Mouse (Mus musculus) megakaryocyte, embryonic 14.5 days (primary cell): ENCODE results near the gene 9530077C05Rik. TPM values are rescaled to one million over a fixed set of nuclear protein-coding genes. Genes with fewer than 3 reads are reported as not detected.

ENCODE experiments used
- H3K27me3 ChIP-seq: replicated peaks from 2 replicates; pipeline ENCODE3; 2012; ENCODE audit warnings: inconsistent platforms
- H3K36me3 ChIP-seq: replicated peaks from 2 replicates; pipeline ENCODE3; 2012; ENCODE audit warnings: low read length, inconsistent platforms, mixed read lengths
- H3K4me1 ChIP-seq: 2 replicates; pipeline ENCODE4 v1.6.1; 2012; ENCODE audit warnings: inconsistent platforms
- H3K4me3 ChIP-seq: replicated peaks from 2 replicates; pipeline ENCODE3; 2012; ENCODE audit warnings: moderate library complexity, mild to moderate bottlenecking, inconsistent platforms
- H3K9me3 ChIP-seq: 2 replicates; pipeline ENCODE4 v1.6.1; 2012; ENCODE audit warnings: inconsistent platforms
- FLI1 ChIP-seq: IDR thresholded peaks from 2 replicates; pipeline ENCODE4 v1.6.1; 2012; ENCODE audit warnings: low read length, inconsistent platforms, mixed read lengths
- GATA1 ChIP-seq: IDR thresholded peaks from 3 replicates; pipeline ENCODE4 v1.6.1; 2012; ENCODE audit warnings: mixed read lengths, low read length, inconsistent platforms, borderline replicate concordance
- polyA plus RNA-seq: library from polyadenylated mRNA; stranded (reverse); fragments of >175 nt; gene quantifications from 2 replicates; pipeline ENCODE4 v1.2.3, GENCODE M21; 2012; ENCODE audit warnings: low replicate concordance; ENCODE audit not compliant: insufficient read depth

Gene 9530077C05Rik
- polyA plus RNA-seq, 1 experiment = not detected

DNA sequence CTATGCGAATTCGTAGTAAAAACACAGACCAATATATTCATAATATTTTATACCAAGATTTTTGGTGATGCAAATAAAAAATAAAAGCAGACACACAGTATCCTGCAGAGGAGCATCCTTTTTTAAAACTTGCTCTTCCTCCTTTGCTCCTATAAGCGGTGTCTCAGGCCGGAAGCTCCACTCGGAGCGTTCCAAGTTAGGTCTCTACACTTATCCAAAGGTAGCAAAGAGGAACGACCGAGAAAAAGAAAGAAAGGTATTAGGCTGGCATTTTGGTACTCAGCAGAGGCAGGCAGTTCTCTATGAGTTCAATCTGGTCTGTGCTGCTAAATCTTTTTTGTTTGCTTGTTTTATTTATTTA, 57.6 kb downstream of the 9530077C05Rik start:
- TF ChIP-seq GATA1 (no peak), FLI1 (no peak)
- peaks cover 14% of the 10 kb centered on the region; the same call in 1 of the 2 replicates for H3K4me1 ChIP-seq
- no peak overlapping the region for H3K4me3 ChIP-seq
- peaks cover 21% of the 10 kb centered on the region for H3K36me3 ChIP-seq
- no peaks in the 10 kb centered on the region for H3K27me3 ChIP-seq
- H3K9me3 ChIP-seq = no peaks in the 10 kb centered on the region

DNA sequence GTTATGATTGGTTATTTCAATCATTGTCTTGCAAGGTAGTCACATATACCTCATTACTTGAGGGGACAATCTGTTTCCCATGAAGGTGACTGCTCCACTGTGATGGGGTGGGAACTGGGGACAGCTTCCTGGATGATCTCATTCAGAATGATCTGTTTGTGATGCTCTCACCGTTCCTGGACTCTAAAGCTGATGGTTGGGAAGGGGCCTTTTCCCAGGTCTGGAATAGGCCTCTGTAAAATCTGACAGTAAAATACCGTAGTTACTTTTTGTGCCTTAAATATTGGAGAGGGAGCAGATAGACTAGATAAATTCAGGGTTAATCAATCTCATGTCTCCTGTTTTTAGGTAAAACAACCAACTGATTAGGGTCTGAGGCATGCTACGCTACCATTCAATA, 58.3 kb downstream of the 9530077C05Rik start, which contains the start of gene Rp9:
TSS of gene Rp9 (minus strand) at position 101 of the 400 bp plus-strand sequence.
- H3K9me3 ChIP-seq = no peaks in the 10 kb centered on the region
- peaks cover 14% of the 10 kb centered on the region; the same call in 1 of the 2 replicates for H3K4me1 ChIP-seq
- H3K36me3 ChIP-seq = peaks cover 14% of the 10 kb centered on the region
- TF ChIP-seq GATA1 = no peak
- no peak for TF ChIP-seq FLI1
- no peaks in the 10 kb centered on the region for H3K27me3 ChIP-seq
- H3K4me3 ChIP-seq = peak within 1 kb of the TSS; percentile 99

DNA sequence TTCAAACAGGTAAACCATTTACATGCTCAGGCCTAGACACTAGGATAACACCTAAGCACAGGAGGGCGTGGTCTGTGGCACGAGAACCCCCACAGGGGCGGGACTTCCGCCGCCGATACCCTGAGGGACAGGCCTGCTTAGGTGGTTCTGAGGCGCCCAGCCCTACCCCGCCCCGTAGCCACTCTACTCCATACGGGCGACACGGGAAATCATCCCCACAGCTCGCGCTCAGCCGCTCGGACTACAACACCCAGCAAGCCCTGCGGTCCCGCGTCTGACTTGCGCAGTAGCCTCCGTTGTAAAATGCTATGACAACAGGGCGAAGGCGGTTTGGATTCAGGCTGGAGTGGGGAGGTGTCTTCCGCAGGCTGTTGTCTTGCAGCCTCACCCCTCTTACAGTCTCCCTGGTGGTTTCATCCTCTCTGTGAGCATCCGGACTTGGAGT, 64.1 kb downstream of the 9530077C05Rik start, which contains the start of gene Bbs9:
TSS of gene Bbs9 (plus strand) at position 292 of the 445 bp plus-strand sequence.
- H3K4me3 ChIP-seq = peak within 1 kb of the TSS; percentile 93

DNA sequence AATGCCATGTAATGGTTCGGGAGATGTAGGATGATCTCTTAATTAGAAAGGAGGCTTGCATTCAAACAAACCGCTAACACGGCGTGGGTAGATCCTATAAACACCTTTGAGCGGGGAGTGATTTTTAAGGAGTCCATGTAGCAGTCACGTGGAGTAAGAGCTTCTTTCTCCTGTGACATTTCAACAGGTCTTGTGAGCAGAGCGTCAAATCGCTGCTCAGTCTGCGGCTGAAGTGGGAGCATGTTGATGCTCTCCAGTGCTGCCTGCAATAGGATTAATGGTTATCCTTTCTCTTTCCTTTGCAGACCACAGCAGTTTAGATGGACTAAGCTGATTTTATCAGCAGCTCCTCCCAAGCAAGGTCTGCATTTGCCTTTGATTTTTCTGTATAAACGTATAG, 65.0 kb downstream of the 9530077C05Rik start:
- Histone ChIP-seq H3K36me3 (no peaks in the 10 kb centered on the region), H3K27me3 (no peaks in the 10 kb centered on the region), H3K9me3 (no peaks in the 10 kb centered on the region)

More for the DNA sequence above, 64.1 kb downstream of the 9530077C05Rik start, which contains the start of gene Bbs9:
- Histone ChIP-seq H3K36me3 (no peaks in the 10 kb centered on the region), H3K27me3 (no peaks in the 10 kb centered on the region), H3K9me3 (no peaks in the 10 kb centered on the region), H3K4me1 (peaks cover 21% of the 10 kb centered on the region)
- TF ChIP-seq GATA1 = no peak
- TF ChIP-seq FLI1 = no peak

DNA sequence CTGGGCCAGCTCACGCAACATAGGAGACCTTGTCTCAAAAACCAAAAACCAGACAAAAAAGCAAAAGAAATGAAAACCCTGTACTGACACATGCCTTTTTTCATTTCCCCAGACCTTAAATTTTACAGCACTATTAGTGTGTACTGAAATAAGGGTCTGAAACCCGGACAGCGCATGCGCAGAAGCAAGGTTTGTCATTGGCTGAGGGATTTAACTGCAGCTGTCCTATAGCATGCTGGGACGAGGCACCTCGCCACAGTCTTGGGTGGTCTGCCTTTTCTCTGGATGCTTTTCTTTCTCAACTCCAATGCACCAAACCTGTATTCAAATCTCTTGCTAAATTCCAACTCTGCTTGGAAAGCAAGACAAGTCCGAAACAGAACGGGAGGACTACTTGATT, 67.6 kb downstream of the 9530077C05Rik start:
- Histone ChIP-seq H3K4me1 (peaks cover 23% of the 10 kb centered on the region), H3K4me3 (no peak overlapping the region), H3K36me3 (peaks cover 4% of the 10 kb centered on the region), H3K9me3 (no peaks in the 10 kb centered on the region), H3K27me3 (no peaks in the 10 kb centered on the region)
- TF ChIP-seq GATA1 (no peak), FLI1 (no peak)

More for the DNA sequence above, 65.0 kb downstream of the 9530077C05Rik start:
- peak overlapping the region; percentile 93 for H3K4me3 ChIP-seq
- H3K4me1 ChIP-seq = peaks cover 21% of the 10 kb centered on the region
- TF ChIP-seq FLI1 = no peak
- TF ChIP-seq GATA1 = no peak

DNA sequence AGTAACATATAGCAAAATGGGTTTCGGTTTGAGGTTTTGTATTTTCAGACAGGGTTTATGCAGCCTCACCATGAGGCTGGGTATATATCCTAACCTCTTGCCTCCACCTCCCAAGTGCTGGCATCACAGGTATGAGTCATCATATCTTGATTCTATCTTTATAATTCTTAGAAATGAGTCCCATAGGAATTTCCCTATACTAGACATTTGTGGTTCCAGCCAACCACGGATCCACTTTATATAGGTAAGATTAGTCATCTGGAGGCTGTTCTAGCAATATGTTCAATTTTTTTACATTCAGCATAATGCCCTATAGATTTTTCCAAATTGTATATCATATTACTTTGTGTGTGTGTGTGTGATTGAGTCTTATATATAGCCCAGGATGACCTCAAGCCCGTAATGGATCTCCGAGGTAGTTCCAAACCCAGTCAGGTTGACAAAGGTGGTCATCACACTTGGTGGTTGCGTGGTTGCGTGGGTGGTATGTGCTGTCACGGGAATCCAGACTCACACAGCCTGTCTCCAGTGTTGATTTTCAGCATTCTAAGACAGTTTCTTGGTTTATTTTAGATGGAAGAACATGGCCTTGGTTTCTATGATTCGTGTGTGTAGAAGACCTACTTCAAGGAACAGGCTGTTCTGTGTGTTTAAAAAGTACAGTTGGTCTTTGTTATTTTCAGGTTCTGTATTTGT, 72.7 kb downstream of the 9530077C05Rik start:
- Histone ChIP-seq H3K36me3 (peaks cover 4% of the 10 kb centered on the region), H3K4me3 (no peak overlapping the region)
- no peak for TF ChIP-seq GATA1
- no peak for TF ChIP-seq FLI1

DNA sequence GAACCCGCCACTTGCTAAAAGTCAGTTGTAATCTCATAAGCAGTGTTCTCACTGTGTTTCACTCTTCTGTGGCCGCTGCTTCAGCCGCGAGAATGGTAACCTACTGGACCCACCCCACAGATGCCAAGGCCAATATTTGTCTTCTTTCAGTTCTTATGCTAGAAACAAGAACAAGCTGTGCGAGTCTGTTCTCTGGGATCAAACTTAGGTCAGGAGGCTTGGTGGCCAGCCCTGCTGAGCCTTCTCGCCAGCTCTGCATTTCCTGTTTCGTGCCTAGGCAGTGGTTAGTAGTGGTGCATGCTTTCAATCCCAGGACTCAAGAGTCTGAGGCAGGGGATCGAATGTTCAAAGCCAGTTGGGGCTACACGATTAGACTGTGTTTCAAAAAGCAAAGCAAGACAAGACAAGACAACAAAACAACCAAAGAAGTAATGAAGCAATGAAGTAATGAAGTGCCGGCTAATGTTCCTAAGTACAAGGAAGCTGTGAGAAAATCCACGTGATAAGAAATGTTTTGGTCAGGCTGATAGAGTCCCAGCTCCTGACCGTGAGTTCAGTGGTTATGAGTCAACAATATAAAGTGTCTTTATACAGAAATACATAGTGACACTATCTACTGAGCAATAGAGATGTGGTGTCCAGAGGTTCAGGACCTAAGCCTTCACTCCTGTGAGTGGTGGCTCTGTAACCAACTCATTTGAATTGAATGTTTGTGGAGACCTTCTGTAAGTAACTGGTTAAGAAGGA, 73.4 kb downstream of the 9530077C05Rik start:
- no peaks in the 10 kb centered on the region for H3K9me3 ChIP-seq
- peaks cover 4% of the 10 kb centered on the region for H3K36me3 ChIP-seq
- TF ChIP-seq GATA1 (no peak), FLI1 (no peak)
- peaks cover 25% of the 10 kb centered on the region for H3K4me1 ChIP-seq
- peak overlapping the region; percentile 18 for H3K4me3 ChIP-seq
- no peaks in the 10 kb centered on the region for H3K27me3 ChIP-seq

More for the DNA sequence above, 72.7 kb downstream of the 9530077C05Rik start:
- H3K4me1 ChIP-seq = peaks cover 19% of the 10 kb centered on the region
- H3K9me3 ChIP-seq = no peaks in the 10 kb centered on the region
- no peaks in the 10 kb centered on the region for H3K27me3 ChIP-seq

DNA sequence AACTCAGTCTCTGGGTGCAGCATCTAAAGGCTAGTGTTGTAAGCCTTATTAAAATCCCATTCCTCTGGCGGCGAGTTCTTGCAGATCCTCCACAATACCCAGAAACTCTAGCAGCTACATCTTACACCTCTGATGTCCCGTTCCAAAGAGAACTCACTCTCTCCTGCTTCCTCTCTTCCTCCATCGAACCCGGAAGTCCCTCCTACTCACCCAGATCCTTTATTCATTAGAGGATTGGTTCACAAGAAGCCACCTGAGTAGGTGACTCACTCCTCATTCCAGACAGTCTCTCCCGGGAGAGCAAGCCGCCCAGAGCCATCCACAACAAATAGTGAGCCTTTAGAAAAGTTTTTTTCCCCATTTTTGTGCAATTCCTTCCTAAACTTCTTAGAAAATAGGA, 74.9 kb downstream of the 9530077C05Rik start:
- no peak for TF ChIP-seq GATA1
- TF ChIP-seq FLI1 = no peak

DNA sequence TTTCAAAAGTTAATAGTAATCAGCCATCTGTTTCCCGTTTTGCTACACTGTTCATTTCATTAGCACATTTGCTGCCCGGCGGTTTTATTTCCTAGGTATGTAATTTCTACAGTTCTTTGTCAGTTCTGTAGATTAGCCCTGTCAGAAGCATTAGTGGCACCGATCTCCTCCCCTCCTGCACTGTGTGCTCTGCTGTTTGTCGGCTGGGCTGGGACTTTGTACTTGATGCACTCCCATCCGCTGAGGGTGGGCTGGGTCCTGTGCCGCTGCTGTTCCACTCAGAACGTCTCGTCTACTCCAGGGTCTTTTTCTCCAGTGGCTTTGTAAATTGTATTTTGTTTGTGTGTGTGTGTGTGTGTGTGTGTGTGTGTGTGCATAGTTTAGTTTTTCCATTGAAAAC, 77.7 kb downstream of the 9530077C05Rik start:
- TF ChIP-seq FLI1 (no peak), GATA1 (no peak)
- Histone ChIP-seq H3K36me3 (no peaks in the 10 kb centered on the region), H3K4me3 (no peak overlapping the region), H3K9me3 (0 out of 2 replicates have a peak, but pooled peaks cover under 1% of the 10 kb centered on the region), H3K4me1 (peaks cover 22% of the 10 kb centered on the region), H3K27me3 (no peaks in the 10 kb centered on the region)

More for the DNA sequence above, 74.9 kb downstream of the 9530077C05Rik start:
- H3K36me3 ChIP-seq = peaks cover 4% of the 10 kb centered on the region
- H3K9me3 ChIP-seq = no peaks in the 10 kb centered on the region
- no peaks in the 10 kb centered on the region for H3K27me3 ChIP-seq
- H3K4me3 ChIP-seq = no peak overlapping the region
- H3K4me1 ChIP-seq = peaks cover 25% of the 10 kb centered on the region

Other genes starting within 250 kb of the 9530077C05Rik start
- not detected in 2 replicates for gene Zfp872, start 223.4 kb upstream of the 9530077C05Rik start, polyA plus RNA-seq
- 2.1 and 3.1 TPM in 2 replicates for gene Zfp809, start 185.8 kb upstream of the 9530077C05Rik start, polyA plus RNA-seq
- gene Zfp599, start 151.6 kb upstream of the 9530077C05Rik start, polyA plus RNA-seq = 0.18 TPM in 1 of 2 replicates, not detected in the other
- gene Zfp810, start 103.9 kb upstream of the 9530077C05Rik start, polyA plus RNA-seq = 1.2 TPM in 1 of 2 replicates, not detected in the other
- gene Anln, start 22.3 kb upstream of the 9530077C05Rik start, polyA plus RNA-seq = 0.47 and 0.89 TPM in 2 replicates
- gene Gm17545, start 42.8 kb downstream of the 9530077C05Rik start, polyA plus RNA-seq = not detected in 2 replicates
- gene Rp9, start 58.2 kb downstream of the 9530077C05Rik start, polyA plus RNA-seq = 29.7 and 44.5 TPM in 2 replicates
- gene Bbs9, start 64.2 kb downstream of the 9530077C05Rik start, polyA plus RNA-seq = 2.3 TPM in 1 of 2 replicates, not detected in the other